Mouse (Mus musculus) lung, postnatal 0 days (tissue): ENCODE data around the gene Cxadr. TPM values are rescaled to one million over a fixed set of nuclear protein-coding genes. Genes with fewer than 3 reads are reported as not detected.
"Not testable (repeated sequence)": the region's sequence is repeated elsewhere in the genome, so short reads cannot be mapped to it uniquely, and the experiment has no call there.

Source experiments
- ATAC-seq: fragments of 200-750 bp; cut with Nextera tagmentation; 2 replicates; pipeline ENCODE4 v1.8.0; 2017; ENCODE audit warnings: moderate library complexity
- DNase-seq: peaks from one replicate; pipeline ENCODE4 v3.0.0-alpha.2; 2016; ENCODE audit warnings: low spot score
- H3K27ac ChIP-seq: fragments of 300-500 bp; sonication (generic); 2 replicates; pipeline ENCODE4 v1.5.1; 2014; ENCODE audit warnings: antibody characterized with exemption, mild to moderate bottlenecking, low read length, mixed read lengths
- H3K27me3 ChIP-seq: fragments of 300-500 bp; sonication (generic); replicated peaks from 2 replicates; pipeline ENCODE4 v1.6.1; 2014; ENCODE audit warnings: low read length, mixed read lengths; ENCODE audit not compliant: insufficient read depth
- H3K36me3 ChIP-seq: fragments of 300-500 bp; sonication (generic); 2 replicates; pipeline ENCODE4 v1.6.1; 2014; ENCODE audit warnings: low read length, mixed read lengths; ENCODE audit not compliant: insufficient read depth
- H3K4me1 ChIP-seq: fragments of 300-500 bp; sonication (generic); 2 replicates; pipeline ENCODE4 v1.6.1; 2014; ENCODE audit warnings: antibody characterized with exemption, low read depth, low read length, mixed read lengths; ENCODE audit not compliant: insufficient read depth
- H3K4me2 ChIP-seq: fragments of 300-500 bp; sonication (generic); replicated peaks from 2 replicates; pipeline ENCODE4 v1.6.1; 2014; ENCODE audit warnings: low read depth, mild to moderate bottlenecking, low read length, moderate library complexity, mixed read lengths
- H3K4me3 ChIP-seq: fragments of 300-500 bp; sonication (generic); 2 replicates; pipeline ENCODE4 v1.5.1; 2014; ENCODE audit warnings: low read depth, low read length
- H3K9ac ChIP-seq: fragments of 300-500 bp; sonication (generic); replicated peaks from 2 replicates; pipeline ENCODE4 v1.6.1; 2014; ENCODE audit warnings: low read depth, mild to moderate bottlenecking
- H3K9me3 ChIP-seq: fragments of 300-500 bp; sonication (generic); 2 replicates; pipeline ENCODE4 v1.6.1; 2016; ENCODE audit warnings: low read length, mixed read lengths
- CTCF ChIP-seq: IDR thresholded peaks from 2 replicates; pipeline ENCODE4 v1.5.1; 2016; ENCODE audit warnings: antibody characterized with exemption, mild to moderate bottlenecking
- EP300 ChIP-seq: IDR thresholded peaks from 2 replicates; pipeline ENCODE4 v1.6.1; 2016; ENCODE audit warnings: antibody characterized with exemption, mild to moderate bottlenecking, control low read depth
- WGBS: fragments of 180-500 bp; shearing (Covaris S2); extraction: QIAGEN DNeasy Blood & Tissue Kit; methylation state at CpG from one replicate; pipeline ENCODE4 v1.1.7; 2014; 5-methylcytosine and 5-hydroxymethylcytosine counted together
- polyA plus RNA-seq: library from polyadenylated mRNA; unstranded; fragments of >200 nt; fragmentation: Nextera tagmentation; extraction: Ambion mirVana; gene quantifications from 2 replicates; pipeline ENCODE4 v1.2.1, GENCODE M21; 2015

Cxadr gene
- polyA plus RNA-seq, 1 experiment from 2014 or later = 49.3 TPM

- ATAC-seq (peak; percentile 57), DNase-seq (peak; percentile 52)
- no peaks in the 10 kb centered on the region for H3K36me3 ChIP-seq
- no peak overlapping the region for H3K4me2 ChIP-seq
- no peak overlapping the region for H3K9ac ChIP-seq
- WGBS = 45% methylated on average over 6 of the region's 6 CpGs
- TF ChIP-seq CTCF (no peak), EP300 (no peak)
- peak overlapping the region; percentile 47 for H3K27ac ChIP-seq
- no peaks in the 10 kb centered on the region for H3K9me3 ChIP-seq
- no peaks in the 10 kb centered on the region for H3K27me3 ChIP-seq
- H3K4me3 ChIP-seq = no peak overlapping the region
- H3K4me1 ChIP-seq = no peaks in the 10 kb centered on the region
These were observed 42.5 kb downstream of the Cxadr start for GRCm38 (mm10) chr16:78343792-78344191.

GRCm38 (mm10) chr16:78346662-78347327 is 45.5 kb downstream of the Cxadr start:
- Histone ChIP-seq H3K9ac (no peak overlapping the region), H3K4me2 (no peak overlapping the region)
- DNase-seq = peak; percentile 50

DNA sequence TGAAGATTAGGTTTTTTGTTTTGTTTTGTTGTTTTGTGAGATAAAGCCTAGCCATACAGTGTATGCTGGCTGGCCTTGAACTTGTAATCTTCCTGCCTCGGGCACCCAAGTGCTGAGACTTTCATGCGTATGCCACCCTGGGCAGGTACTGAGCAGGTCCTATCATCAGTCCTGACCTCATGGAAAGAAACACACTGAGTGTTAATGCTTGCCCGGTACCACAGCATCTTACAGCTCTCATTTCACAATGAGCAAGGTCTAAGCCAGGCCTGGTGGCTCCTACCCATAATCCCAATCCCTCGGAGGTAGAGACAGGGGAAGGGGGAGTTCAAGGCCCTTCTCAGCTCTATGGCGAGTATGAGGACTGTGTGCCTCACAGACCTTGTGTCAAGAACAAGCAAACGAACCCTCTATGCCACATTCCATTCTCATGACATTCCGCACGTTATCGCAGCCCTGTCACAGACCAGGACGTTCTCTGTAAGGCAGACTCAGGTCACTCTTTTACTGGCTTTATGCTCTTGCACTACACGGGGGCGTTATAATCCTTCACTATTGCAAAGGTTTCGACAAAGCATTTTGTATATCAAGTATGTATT is 46.1 kb downstream of the Cxadr start:
- Histone ChIP-seq H3K4me2 (no peak overlapping the region), H3K9ac (no peak overlapping the region), H3K27ac (no peak overlapping the region), H3K4me3 (no peak overlapping the region), H3K27me3 (no peaks in the 10 kb centered on the region), H3K4me1 (no peaks in the 10 kb centered on the region), H3K9me3 (no peaks in the 10 kb centered on the region), H3K36me3 (no peaks in the 10 kb centered on the region)
- TF ChIP-seq EP300 (no peak), CTCF (no peak)
- 53% methylated on average over 13 of the region's 13 CpGs for WGBS
- DNase-seq (peak; percentile 46), ATAC-seq (peak; percentile 81)

More at GRCm38 (mm10) chr16:78346662-78347327, 45.5 kb downstream of the Cxadr start:
- TF ChIP-seq CTCF = peak; percentile 40
- no peak for TF ChIP-seq EP300
- Histone ChIP-seq H3K9me3 (no peaks in the 10 kb centered on the region), H3K36me3 (no peaks in the 10 kb centered on the region), H3K27me3 (no peaks in the 10 kb centered on the region), H3K27ac (no peak overlapping the region), H3K4me1 (no peaks in the 10 kb centered on the region), H3K4me3 (no peak overlapping the region)
- ATAC-seq = no peak; the same call in 1 of the 2 replicates
- WGBS = 71% methylated on average over 2 of the region's 2 CpGs

- DNase-seq (peak; percentile 6), ATAC-seq (no peak)
- Histone ChIP-seq H3K4me1 (no peaks in the 10 kb centered on the region), H3K4me2 (no peak overlapping the region), H3K4me3 (no peak overlapping the region), H3K9ac (no peak overlapping the region), H3K27ac (no peak overlapping the region), H3K36me3 (peaks cover 9% of the 10 kb centered on the region; the same call in 1 of the 2 replicates), H3K9me3 (no peaks in the 10 kb centered on the region), H3K27me3 (no peaks in the 10 kb centered on the region)
- 87% methylated on average over 3 of the region's 3 CpGs for WGBS
- TF ChIP-seq CTCF (peak; percentile 59), EP300 (no peak)
These were observed 56.5 kb downstream of the Cxadr start for GRCm38 (mm10) chr16:78357757-78358156.

GRCm38 (mm10) chr16:78361466-78361865 is 60.2 kb downstream of the Cxadr start:
- 83% methylated on average over 4 of the region's 4 CpGs for WGBS
- Histone ChIP-seq H3K4me2 (no peak overlapping the region), H3K4me3 (no peak overlapping the region), H3K9ac (no peak overlapping the region), H3K36me3 (peaks cover 18% of the 10 kb centered on the region; the same call in 1 of the 2 replicates), H3K4me1 (no peaks in the 10 kb centered on the region), H3K27ac (no peak overlapping the region), H3K9me3 (no peaks in the 10 kb centered on the region), H3K27me3 (no peaks in the 10 kb centered on the region)
- ATAC-seq (no peak), DNase-seq (no peak)
- TF ChIP-seq CTCF = no peak
- TF ChIP-seq EP300 = no peak

GRCm38 (mm10) chr16:78364554-78364953 is 63.3 kb downstream of the Cxadr start:
- not testable (repeated sequence) for ATAC-seq, DNase-seq, H3K4me3 ChIP-seq, H3K27me3 ChIP-seq, H3K27ac ChIP-seq, H3K9me3 ChIP-seq, H3K4me2 ChIP-seq, H3K9ac ChIP-seq, H3K4me1 ChIP-seq
- H3K36me3 ChIP-seq = peaks cover 25% of the 10 kb centered on the region; the same call in 1 of the 2 replicates
- WGBS = 94% methylated on average over 9 of the region's 9 CpGs
- TF ChIP-seq CTCF = 0 out of 2 replicates have a peak, but pooled peaks have one; percentile 9
